Mouse (Mus musculus) spleen, adult 18-20 months (tissue): Measurements from ENCODE around the gene Gm20924.
"Not testable (repeated sequence)": the region's sequence is repeated elsewhere in the genome, so short reads cannot be mapped to it uniquely, and the experiment has no call there.

Source experiments
- DNase-seq, 2 experiments: peaks; one replicate each; pipeline ENCODE4 v3.0.0; 2022; ENCODE audit warnings: mixed read lengths in 2 of 2

Gene Gm20924

DNA sequence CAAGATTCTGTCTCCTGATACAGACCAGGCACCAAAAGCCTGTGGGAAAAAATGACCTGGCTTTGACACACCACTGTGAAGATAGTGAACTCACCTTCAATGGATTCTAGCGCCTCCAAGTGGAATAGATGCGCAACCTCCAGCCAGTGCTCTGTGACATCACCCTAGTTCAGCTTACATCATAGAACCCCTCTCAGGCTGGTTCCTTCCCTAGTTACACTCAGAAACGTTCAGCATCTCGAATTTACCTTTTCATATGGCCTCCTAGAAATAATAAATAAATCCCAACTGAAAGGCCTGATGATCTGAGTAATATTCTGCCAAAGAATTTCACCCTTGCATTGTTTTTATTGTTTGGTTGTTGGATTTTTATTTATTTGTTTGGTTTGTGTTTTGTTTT lies at the start of gene Gm20924:
Gene Gm20924, minus strand, starts transcription at position 101 of the 400 bp plus-strand sequence.
- DNase-seq: not testable (repeated sequence)
